Mouse (Mus musculus): ENCODE results near the gene Dnah2. TPM values are rescaled to one million over a fixed set of nuclear protein-coding genes. Genes with fewer than 3 reads are reported as not detected.
A peak's percentile ranks its signal among the peaks of the same experiment; 100 is the strongest.

Gene Dnah2
- total RNA-seq, 4 experiments from 2014 or later, result 3.3 to 4.9 (median 3.9) TPM

- DNase-seq (ENCODE audit: low spot score in 2 of 2), result no peak
These were observed 77.4 kb downstream of the Dnah2 start for GRCm38 (mm10) chr11:69471491-69471890.

GRCm38 (mm10) chr11:69469301-69469700 lies 79.6 kb downstream of the Dnah2 start:
- DNase-seq (ENCODE audit: low spot score in 2 of 2), result no peak

- DNase-seq (ENCODE audit: low spot score in 2 of 2), result peak in 1 of 2 experiments; percentile 49
These were observed 84.9 kb downstream of the Dnah2 start for GRCm38 (mm10) chr11:69463996-69464395.

- DNase-seq (ENCODE audit: low spot score in 2 of 2), result no peak
These were observed 87.3 kb downstream of the Dnah2 start for GRCm38 (mm10) chr11:69461568-69461967.

GRCm38 (mm10) chr11:69459883-69460282 lies 89.0 kb downstream of the Dnah2 start:
- no peak for DNase-seq (ENCODE audit: low spot score in 2 of 2)

- no peak for DNase-seq (ENCODE audit: low spot score in 2 of 2)
These were observed 91.8 kb downstream of the Dnah2 start for GRCm38 (mm10) chr11:69457006-69457579.

- no peak for DNase-seq (ENCODE audit: low spot score in 2 of 2)
These were observed 96.6 kb downstream of the Dnah2 start for GRCm38 (mm10) chr11:69452114-69452867.

- no peak for DNase-seq (ENCODE audit: low spot score in 2 of 2)
These were observed 101.6 kb downstream of the Dnah2 start for GRCm38 (mm10) chr11:69447299-69447698.

- DNase-seq (ENCODE audit: low spot score in 2 of 2), result no peak
These were observed 105.6 kb downstream of the Dnah2 start for GRCm38 (mm10) chr11:69443328-69443727.

- DNase-seq (ENCODE audit: low spot score in 2 of 2), result no peak
These were observed 111.6 kb downstream of the Dnah2 start for GRCm38 (mm10) chr11:69437291-69437690.

- no peak for DNase-seq (ENCODE audit: low spot score in 2 of 2)
These were observed 115.7 kb downstream of the Dnah2 start for GRCm38 (mm10) chr11:69433189-69433588.

- DNase-seq (ENCODE audit: low spot score in 2 of 2), result no peak
These were observed 116.3 kb downstream of the Dnah2 start for GRCm38 (mm10) chr11:69432640-69432982.

- peak; percentile 21 to 68 for DNase-seq (ENCODE audit: low spot score in 2 of 2)
These were observed 116.9 kb downstream of the Dnah2 start for GRCm38 (mm10) chr11:69431829-69432639.

- no peak for DNase-seq (ENCODE audit: low spot score in 2 of 2)
These were observed 118.3 kb downstream of the Dnah2 start for GRCm38 (mm10) chr11:69430631-69431030.

- DNase-seq (ENCODE audit: low spot score in 2 of 2), result no peak
These were observed 119.6 kb downstream of the Dnah2 start for GRCm38 (mm10) chr11:69429313-69429712.

- no peak for DNase-seq (ENCODE audit: low spot score in 2 of 2)
These were observed 120.2 kb downstream of the Dnah2 start for GRCm38 (mm10) chr11:69428751-69429150.

- no peak for DNase-seq (ENCODE audit: low spot score in 2 of 2)
These were observed 122.7 kb downstream of the Dnah2 start for GRCm38 (mm10) chr11:69426246-69426645.

- DNase-seq (ENCODE audit: low spot score in 2 of 2), result no peak
These were observed 125.0 kb downstream of the Dnah2 start for GRCm38 (mm10) chr11:69423885-69424284.

GRCm38 (mm10) chr11:69422842-69423241 lies 126.1 kb downstream of the Dnah2 start:
- no peak for DNase-seq (ENCODE audit: low spot score in 2 of 2)

- DNase-seq (ENCODE audit: low spot score in 2 of 2), result no peak
These were observed 127.6 kb downstream of the Dnah2 start for GRCm38 (mm10) chr11:69421131-69421977.

GRCm38 (mm10) chr11:69420554-69421000 lies 128.3 kb downstream of the Dnah2 start:
- DNase-seq (ENCODE audit: low spot score in 2 of 2), result no peak

Measured in left cerebral cortex, adult 8-10 months (tissue).